Mouse (Mus musculus) spleen, postnatal 10 days (tissue): ENCODE measurements around the gene Rnf146.
A peak's percentile ranks its signal among the peaks of the same experiment; 100 is the strongest.
"Not testable (repeated sequence)": the region's sequence is repeated elsewhere in the genome, so short reads cannot be mapped to it uniquely, and the experiment has no call there.

Source experiments
- DNase-seq, 2 experiments: peaks; one replicate each; pipeline ENCODE4 v3.0.0; 2021 to 2022; ENCODE audit warnings: low spot score in 2 of 2

Gene Rnf146

GRCm38 (mm10) chr10:29362197-29362900, at the start of gene Rnf146:
Gene Rnf146 (minus strand): TSS chr10:29362442.
- no peak for DNase-seq

GRCm38 (mm10) chr10:29402656-29403268, 40.5 kb upstream of the Rnf146 start:
- no peak for DNase-seq

- DNase-seq: not testable (repeated sequence)
Observed at GRCm38 (mm10) chr10:29394890-29395289, 32.6 kb upstream of the Rnf146 start.

DNA sequence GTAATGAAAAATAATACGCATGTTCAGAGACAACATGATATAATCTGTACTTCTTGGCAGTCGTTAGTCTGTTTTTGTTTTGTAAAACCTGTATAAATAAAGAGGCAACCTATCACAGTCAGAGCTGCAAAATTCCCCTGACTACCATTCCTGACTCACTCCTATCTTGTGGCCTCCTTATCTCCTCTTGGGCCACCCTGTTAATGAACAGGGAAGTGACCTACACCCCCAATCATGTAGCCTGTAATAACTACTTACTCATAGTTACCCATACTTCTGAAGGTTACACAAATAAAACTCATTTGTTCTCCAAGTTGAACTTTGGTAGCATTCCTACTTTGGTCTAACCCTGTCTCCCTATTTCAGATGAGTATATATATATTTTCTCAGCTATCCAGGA, 19.3 kb upstream of the Rnf146 start:
- no peak for DNase-seq

DNA sequence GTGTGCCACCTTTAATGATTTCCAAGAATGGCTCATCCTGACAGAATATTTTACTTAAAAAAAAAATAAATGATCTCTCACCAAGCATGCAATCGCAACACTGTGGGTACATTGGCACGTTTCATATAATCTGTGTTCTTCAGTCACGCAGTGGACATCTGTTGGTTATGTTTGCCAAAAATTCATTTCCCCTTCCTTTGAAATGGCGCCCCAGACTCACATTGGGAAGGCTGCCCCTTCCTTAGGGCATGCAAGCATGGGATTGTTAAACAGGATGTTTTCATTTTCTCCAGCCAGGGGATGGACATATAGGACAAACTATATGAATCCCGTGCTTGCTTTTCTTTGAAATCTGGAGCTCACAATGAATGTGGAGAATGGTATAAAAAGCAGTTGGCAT, 11.8 kb upstream of the Rnf146 start:
- no peak for DNase-seq

- peak; percentile 92 to 94 for DNase-seq
Observed at GRCm38 (mm10) chr10:29361464-29362196, 612 bp downstream of the Rnf146 start.

GRCm38 (mm10) chr10:29361095-29361463, 1.2 kb downstream of the Rnf146 start:
- no peak for DNase-seq

DNA sequence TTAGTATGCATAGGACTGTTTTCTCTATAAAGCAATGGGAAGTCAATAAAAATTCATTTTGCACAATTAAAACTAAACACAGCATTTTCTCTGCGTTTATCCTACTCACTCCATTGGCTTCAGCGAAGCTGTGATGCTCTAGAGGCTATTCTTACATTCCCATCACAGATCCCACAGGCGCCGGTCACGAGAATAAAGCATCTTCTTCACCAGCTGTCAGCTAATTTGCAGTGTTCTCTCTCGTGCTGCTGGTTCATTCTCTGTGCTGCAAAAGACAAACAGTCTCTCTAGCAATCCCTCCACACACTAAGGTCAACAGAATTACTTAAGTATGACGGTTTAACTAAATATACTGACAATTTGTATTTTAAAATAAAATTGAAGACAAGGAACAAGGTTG, 8.1 kb downstream of the Rnf146 start:
- DNase-seq: no peak

- no peak for DNase-seq
Observed at GRCm38 (mm10) chr10:29352575-29352974, 9.7 kb downstream of the Rnf146 start.

DNA sequence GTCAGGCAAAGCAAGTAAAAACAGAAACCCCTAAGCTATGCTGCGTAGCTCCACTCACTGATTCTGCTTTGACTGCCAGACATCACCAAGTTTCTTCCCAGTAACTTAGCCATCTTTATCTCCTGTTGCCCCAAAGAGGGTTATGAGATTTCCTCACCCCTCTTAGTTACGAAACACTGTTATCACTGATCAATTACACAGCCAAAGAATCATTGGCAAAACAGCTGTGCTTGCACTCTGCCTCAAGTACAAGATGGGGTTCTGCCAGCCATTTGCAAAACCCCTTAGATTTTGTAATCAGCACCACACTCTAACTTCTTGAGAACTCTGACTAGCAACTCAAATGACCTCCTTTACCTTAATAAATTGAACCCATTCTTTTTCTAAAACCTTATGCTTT, 10.8 kb downstream of the Rnf146 start:
- no peak for DNase-seq

DNA sequence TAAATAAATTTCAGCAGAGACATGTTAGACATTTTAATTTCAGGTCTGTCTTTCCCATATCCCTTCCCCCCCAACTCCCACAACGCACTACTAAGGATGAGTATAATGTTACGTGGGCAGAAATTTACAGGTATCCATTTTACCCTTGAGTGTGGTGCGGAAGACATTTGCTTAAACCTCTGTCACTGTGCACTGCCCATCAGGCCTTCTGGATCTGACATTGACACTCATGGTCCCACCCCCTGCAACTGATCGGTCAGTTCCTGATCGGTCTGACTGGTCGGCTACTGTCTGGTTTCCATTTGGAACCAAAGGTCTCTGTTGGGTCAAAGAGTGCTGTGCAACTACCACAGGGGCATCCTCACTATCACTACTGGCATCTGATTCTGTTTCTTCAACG, 15.6 kb downstream of the Rnf146 start:
- no peak for DNase-seq

DNA sequence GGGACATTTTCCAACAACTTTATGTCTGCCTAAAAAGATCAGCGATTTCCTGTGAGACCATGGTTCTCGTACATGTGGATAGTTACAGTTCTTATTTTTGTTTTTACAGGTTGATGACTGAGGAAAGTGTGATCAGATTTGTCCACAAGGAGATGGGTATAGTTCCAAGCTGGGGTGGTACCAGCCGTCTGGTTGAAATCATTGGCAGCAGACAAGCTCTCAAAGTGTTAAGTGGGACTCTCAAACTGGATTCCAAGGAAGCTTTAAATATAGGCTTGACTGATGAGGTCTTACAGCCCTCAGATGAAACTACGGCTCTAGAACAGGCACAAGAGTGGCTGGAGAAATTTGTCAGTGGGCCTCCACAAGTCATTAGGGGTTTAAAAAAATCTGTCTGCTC, 18.0 kb downstream of the Rnf146 start:
- DNase-seq: no peak

- DNase-seq: peak; percentile 47 to 73
Observed at GRCm38 (mm10) chr10:29338355-29339056, 23.7 kb downstream of the Rnf146 start.

DNA sequence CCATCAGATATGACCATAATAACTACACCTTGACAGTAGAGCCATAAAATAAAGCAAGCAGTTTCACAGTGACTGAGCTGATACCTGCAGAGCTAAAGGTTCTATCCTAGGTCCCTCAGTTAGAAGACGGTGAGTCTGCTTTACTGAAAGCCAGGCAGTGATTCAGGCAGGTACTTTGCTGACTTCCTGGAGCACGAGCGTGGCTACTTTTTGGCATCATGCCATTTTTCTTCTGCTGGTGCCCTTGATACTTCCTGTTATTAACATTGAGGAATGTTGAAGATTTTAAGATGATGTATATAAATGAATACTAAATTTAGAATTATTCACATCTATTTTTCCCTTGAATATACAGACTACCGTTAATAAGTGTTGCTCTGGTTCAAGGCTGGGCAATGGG, 28.4 kb downstream of the Rnf146 start:
- DNase-seq: no peak

DNA sequence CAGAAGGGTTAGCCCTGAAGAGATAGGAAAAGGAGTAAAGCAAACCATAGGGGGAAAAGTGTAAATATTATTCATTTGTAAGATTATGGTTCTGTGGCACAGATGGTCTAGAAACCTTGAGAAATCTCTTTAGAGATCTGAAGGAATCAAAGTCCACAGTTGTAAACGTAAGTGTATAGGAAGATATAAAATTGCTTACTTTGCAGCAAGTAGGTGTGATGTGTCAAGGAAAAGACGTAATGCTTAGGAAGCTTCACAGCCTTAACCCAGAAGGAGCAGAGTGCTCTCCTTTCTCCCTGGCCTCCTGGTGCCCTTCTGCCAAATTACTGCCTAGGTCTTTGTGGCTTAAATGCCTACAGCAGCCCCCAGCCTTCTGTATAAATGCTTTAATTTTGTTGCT, 37.4 kb downstream of the Rnf146 start:
- no peak for DNase-seq

GRCm38 (mm10) chr10:29313905-29314304, 48.3 kb downstream of the Rnf146 start:
- no peak for DNase-seq

DNA sequence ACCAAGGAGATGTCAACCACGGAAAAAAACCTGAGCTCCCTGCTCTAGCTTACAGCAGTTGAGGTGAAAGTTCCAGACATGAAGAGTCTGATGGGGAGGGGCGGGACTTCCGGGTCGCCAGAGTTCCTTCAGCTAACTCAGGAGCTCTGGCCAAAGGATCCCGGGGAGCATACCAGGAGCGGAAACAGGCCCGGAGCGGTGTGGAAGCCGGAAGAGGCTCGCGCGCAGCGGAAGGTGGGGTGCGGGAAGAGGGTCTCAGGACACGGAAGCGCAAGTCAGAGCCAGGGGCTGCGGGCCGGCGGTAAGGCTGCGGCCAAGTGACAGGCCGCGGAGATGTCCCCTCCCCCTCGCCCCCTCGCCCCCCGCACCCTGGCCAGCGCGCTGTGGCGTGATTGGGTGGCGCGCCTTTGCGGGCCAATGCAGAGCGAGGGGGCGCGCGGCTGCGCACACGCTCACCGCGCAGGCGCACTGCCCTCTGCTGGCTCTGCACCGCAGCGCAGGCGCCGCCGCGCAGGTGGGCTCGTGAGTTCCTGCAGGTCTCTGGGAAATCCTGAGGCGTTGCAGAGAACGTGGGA, 49.1 kb downstream of the Rnf146 start, which contains the start of gene Echdc1:
TSS of gene Echdc1 (plus strand) at position 103 of the 575 bp plus-strand sequence.
- DNase-seq: peak; percentile 69 to 83

DNA sequence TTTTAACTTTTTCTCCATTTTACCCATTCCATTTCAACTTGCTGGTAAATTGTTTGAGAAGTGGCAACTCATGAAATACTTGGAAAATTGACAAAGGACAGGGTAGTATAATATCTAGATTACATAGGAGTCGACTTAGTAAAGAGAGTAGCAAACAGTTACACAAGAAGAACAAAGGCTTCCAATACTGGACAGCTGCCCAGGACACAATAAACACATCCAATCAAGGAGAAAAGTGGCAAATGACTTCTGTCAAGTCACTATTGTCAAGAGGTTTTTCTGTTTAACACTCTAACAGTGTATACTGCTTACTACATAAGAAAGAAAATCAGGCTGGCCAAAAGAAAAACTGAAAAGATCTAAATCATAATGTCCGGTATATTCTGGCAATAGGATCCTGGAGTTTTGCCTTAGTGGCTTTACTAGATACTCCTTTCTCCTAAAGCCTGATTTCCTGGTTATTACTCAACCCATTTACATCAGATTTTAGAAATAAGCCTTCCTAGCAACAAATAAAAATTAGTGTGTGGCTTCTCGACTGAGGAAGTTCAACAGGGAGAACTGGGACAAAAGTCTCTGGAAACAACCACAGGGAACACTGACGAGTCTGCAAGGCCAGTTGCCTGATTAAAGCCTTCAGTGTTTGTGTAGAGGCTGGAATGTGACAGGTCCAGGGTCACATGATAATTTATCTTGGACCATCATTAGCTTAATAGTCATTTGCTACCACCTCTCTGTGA, 50.6 kb downstream of the Rnf146 start:
- no peak for DNase-seq

GRCm38 (mm10) chr10:29302230-29302629, 60.0 kb downstream of the Rnf146 start:
- DNase-seq: no peak
